Mouse (Mus musculus) stomach, embryonic 14.5 days (tissue): ENCODE data around the gene Glod4. TPM values are rescaled to one million over a fixed set of nuclear protein-coding genes. Genes with fewer than 3 reads are reported as not detected.

Experiments used
- ATAC-seq: fragments of 200-750 bp; cut with Nextera tagmentation; 2 replicates; pipeline ENCODE4 v1.8.0; 2017; ENCODE audit warnings: low read depth, moderate TSS enrichment; ENCODE audit not compliant: insufficient number of reproducible peaks, insufficient read depth, low FRiP score
- H3K27ac ChIP-seq: fragments of 300-500 bp; sonication (generic); 2 replicates; pipeline ENCODE4 v1.5.1; 2014; ENCODE audit warnings: mild to moderate bottlenecking, low read length, moderate library complexity, mixed read lengths
- H3K27me3 ChIP-seq: fragments of 300-500 bp; sonication (generic); 2 replicates; pipeline ENCODE4 v1.6.1; 2014; ENCODE audit warnings: low read length, control low read depth, mixed read lengths; ENCODE audit not compliant: control insufficient read depth, insufficient read depth
- H3K36me3 ChIP-seq: fragments of 300-500 bp; sonication (generic); 2 replicates; pipeline ENCODE4 v1.6.1; 2014; ENCODE audit warnings: mild to moderate bottlenecking, control low read depth, low read length, moderate library complexity, mixed read lengths; ENCODE audit not compliant: control insufficient read depth, insufficient read depth
- H3K4me1 ChIP-seq: fragments of 300-500 bp; sonication (generic); 2 replicates; pipeline ENCODE4 v1.6.1; 2014; ENCODE audit warnings: low read length, control low read depth, mixed read lengths; ENCODE audit not compliant: control insufficient read depth, insufficient read depth
- H3K4me2 ChIP-seq: fragments of 300-500 bp; sonication (generic); replicated peaks from 2 replicates; pipeline ENCODE4 v1.6.1; 2014; ENCODE audit warnings: low read depth, low read length, control low read depth
- H3K4me3 ChIP-seq: fragments of 300-500 bp; sonication (generic); 2 replicates; pipeline ENCODE4 v1.5.1; 2014; ENCODE audit warnings: low read depth, low read length, control low read depth
- H3K9ac ChIP-seq: fragments of 300-500 bp; sonication (generic); replicated peaks from 2 replicates; pipeline ENCODE4 v1.6.1; 2014; ENCODE audit warnings: low read depth, mild to moderate bottlenecking, control low read depth, low read length, moderate library complexity, mixed read lengths
- H3K9me3 ChIP-seq: fragments of 300-500 bp; sonication (generic); 2 replicates; pipeline ENCODE4 v1.6.1; 2016; ENCODE audit warnings: low read depth, low read length, control low read depth; ENCODE audit not compliant: control insufficient read depth
- WGBS: fragments of 180-500 bp; shearing (Covaris S2); extraction: QIAGEN DNeasy Blood & Tissue Kit; methylation state at CpG from one replicate; pipeline ENCODE4 v1.1.7; 2014; 5-methylcytosine and 5-hydroxymethylcytosine counted together
- polyA plus RNA-seq: library from polyadenylated mRNA; unstranded; fragments of >200 nt; fragmentation: Nextera tagmentation; extraction: Ambion mirVana; gene quantifications from 2 replicates; pipeline ENCODE4 v1.2.1, GENCODE M21; 2014

The Glod4 gene
- polyA plus RNA-seq, 1 experiment from 2014 or later = 155 TPM

DNA sequence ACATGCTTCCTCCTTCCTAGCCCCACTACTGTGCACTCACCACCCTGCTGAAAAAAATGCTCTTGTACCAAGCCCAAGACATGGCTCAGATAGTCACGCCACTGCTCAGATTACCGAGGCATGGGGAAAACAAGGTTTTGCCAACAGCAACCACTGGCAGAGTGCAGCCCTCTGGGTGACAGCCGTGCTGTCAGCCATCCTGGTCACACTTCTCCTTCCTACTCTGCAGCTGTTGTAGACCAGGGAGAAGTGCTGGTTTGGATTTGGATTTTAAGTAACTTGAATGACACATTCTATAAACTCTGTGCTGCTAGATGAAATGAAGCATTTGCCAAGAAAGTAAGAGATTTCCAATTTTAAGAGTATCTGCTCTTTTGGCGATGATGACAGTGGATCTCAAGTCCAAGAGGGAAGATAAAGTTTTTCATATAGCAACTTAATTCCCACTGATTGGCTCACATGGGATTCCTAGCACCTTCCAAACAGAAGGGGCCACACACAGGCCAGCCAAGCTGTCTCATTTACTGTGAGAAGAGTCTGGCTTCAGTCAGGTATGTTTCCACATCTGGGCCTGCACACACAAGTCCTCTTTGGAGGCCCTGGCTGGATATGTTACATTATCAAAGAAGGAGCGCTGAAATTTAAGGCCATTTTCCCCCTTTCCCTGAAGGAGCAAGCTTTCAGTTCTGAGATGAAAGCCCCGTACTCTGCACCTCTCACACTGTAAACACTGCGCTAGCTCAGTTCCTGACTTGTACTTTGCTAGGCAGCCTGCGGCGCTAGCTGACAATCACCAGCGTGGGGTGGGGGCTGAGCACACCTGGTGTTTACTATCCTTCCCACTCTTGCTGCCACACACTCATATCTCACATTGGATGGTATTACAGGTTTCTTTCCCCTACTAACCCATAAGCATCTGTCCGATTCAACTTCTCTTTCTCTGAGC, 136.7 kb downstream of the Glod4 start:
- Histone ChIP-seq H3K36me3 (no peaks in the 10 kb centered on the region; the same call in 1 of the 2 replicates), H3K4me2 (no peak overlapping the region), H3K4me1 (peaks cover 11% of the 10 kb centered on the region), H3K9ac (no peak overlapping the region), H3K4me3 (no peak overlapping the region), H3K9me3 (no peaks in the 10 kb centered on the region), H3K27ac (peak overlapping the region; percentile 56), H3K27me3 (no peaks in the 10 kb centered on the region)
- ATAC-seq = peak; percentile 79
- 39% methylated on average over 11 of the region's 11 CpGs for WGBS

DNA sequence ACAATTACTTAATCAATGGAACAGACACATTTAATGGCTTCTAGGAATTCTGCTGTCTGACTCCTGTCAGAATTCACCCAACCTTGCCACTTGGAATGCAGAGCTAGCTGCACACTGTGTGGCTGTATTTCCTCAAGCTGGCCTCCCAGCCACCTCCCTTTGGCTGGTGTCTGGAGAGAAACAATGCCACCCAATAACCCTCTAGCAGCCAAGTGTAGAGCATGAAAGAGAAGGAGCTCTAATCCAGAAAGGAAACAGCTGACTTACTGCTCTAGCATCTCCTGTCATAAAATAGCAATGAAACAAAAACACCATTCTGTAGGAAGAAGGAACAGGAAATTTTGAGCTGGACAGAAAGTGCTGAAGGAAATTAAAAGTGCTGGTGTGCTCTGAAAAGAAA, 142.4 kb downstream of the Glod4 start:
- no peak for ATAC-seq
- Histone ChIP-seq H3K27ac (no peak overlapping the region), H3K36me3 (no peaks in the 10 kb centered on the region; the same call in 1 of the 2 replicates), H3K4me2 (no peak overlapping the region), H3K4me3 (no peak overlapping the region), H3K9ac (no peak overlapping the region), H3K9me3 (no peaks in the 10 kb centered on the region), H3K4me1 (peaks cover 15% of the 10 kb centered on the region), H3K27me3 (no peaks in the 10 kb centered on the region)

DNA sequence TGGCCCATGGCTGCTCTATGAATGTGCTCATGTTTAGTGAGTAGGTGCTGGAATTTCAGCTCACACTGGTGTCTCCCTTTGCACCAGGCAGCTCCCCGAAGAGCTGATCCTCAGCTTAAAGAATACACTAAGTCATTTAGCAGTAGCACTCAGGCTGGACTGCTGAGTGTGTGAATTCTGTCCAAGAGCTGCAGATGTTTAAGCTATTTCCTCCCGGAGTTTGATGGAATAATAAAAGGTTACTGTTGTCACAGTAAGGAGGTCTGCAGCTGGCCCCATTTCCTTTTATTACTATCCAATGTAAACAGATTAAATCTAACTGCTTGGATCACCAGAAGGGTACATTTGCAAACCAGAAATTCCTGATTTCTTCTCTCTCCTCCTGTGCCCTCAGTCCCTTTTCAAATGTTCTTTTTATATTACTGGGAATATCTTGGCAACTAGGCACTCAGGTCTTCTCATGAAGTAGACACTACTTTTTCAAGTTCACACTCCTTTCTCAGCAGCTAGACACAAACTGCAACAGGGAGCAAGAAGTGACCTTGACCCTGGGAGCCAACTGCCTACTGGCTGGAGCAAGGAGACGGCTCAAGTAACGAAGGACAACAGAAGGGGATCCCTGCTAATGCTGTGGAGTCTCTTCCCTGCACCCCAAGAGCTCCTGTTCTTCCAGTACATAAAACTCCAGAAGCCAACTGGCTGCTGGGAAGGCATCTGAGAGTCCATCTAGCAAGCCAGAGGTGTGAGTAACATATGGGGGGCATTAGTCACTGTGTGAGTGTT, 144.1 kb downstream of the Glod4 start:
- no peak overlapping the region for H3K4me2 ChIP-seq
- 27% methylated on average over 4 of the region's 4 CpGs for WGBS
- peak; percentile 42; the same call in 1 of the 2 replicates for ATAC-seq

DNA sequence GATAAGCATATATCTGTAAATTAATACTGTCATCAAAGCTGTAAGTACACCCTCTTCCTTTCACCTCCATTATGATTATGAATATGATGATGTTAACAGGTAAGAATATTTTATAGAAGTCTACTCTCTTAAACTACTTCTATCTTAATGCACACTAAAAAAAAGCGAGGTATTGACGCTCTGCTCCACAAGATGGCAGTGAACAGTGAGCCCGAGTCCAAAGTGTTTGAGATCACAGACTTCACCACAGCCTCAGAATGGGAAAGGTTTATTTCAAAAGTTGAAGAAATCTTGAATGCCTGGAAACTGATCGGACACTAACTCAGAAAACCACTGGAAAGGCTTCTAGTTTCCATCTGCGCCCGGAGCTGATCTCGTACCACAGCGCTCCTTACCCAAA, 149.9 kb downstream of the Glod4 start:
- H3K9ac ChIP-seq = no peak overlapping the region
- H3K9me3 ChIP-seq = no peaks in the 10 kb centered on the region
- H3K27me3 ChIP-seq = no peaks in the 10 kb centered on the region
- 91% methylated on average over 8 of the region's 8 CpGs for WGBS
- H3K4me2 ChIP-seq = no peak overlapping the region
- peaks cover 5% of the 10 kb centered on the region for H3K36me3 ChIP-seq
- H3K27ac ChIP-seq = no peak overlapping the region
- no peak for ATAC-seq
- peaks cover 3% of the 10 kb centered on the region; the same call in 1 of the 2 replicates for H3K4me1 ChIP-seq
- no peak overlapping the region for H3K4me3 ChIP-seq

More for the DNA sequence above, 144.1 kb downstream of the Glod4 start:
- no peaks in the 10 kb centered on the region for H3K27me3 ChIP-seq
- H3K9me3 ChIP-seq = no peaks in the 10 kb centered on the region
- no peaks in the 10 kb centered on the region for H3K36me3 ChIP-seq
- H3K27ac ChIP-seq = peak overlapping the region; percentile 75; the same call in 1 of the 2 replicates
- no peak overlapping the region for H3K4me3 ChIP-seq
- H3K9ac ChIP-seq = 0 out of 2 replicates have a peak overlapping the region, but pooled peaks have one; percentile 6
- H3K4me1 ChIP-seq = peaks cover 15% of the 10 kb centered on the region

DNA sequence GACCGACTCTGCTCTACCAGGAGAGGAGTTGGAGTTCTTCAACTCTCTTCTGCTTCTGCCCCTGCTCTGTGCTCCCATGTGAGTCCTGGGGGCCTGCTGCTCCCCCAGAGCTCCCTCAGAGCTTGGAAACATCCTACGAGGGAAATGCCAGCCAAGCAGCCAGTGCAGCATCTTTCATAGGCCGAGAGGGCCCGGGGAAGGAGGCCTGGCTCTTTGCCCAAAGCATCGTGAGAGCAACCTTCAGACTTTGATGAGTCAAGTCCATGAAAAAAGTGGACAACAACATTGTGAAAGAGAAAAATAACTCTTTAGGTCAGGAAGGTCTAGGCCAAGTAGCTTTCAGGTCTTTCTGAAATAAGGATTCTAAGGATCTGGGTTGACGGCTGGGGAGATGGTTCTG, 153.7 kb downstream of the Glod4 start:
- H3K27ac ChIP-seq = no peak overlapping the region
- no peaks in the 10 kb centered on the region for H3K4me1 ChIP-seq
- H3K4me2 ChIP-seq = no peak overlapping the region
- peaks cover 5% of the 10 kb centered on the region for H3K36me3 ChIP-seq
- no peak overlapping the region for H3K9ac ChIP-seq
- no peak overlapping the region for H3K4me3 ChIP-seq
- ATAC-seq = no peak
- H3K9me3 ChIP-seq = no peaks in the 10 kb centered on the region
- WGBS = 78% methylated on average over 6 of the region's 6 CpGs
- H3K27me3 ChIP-seq = no peaks in the 10 kb centered on the region

DNA sequence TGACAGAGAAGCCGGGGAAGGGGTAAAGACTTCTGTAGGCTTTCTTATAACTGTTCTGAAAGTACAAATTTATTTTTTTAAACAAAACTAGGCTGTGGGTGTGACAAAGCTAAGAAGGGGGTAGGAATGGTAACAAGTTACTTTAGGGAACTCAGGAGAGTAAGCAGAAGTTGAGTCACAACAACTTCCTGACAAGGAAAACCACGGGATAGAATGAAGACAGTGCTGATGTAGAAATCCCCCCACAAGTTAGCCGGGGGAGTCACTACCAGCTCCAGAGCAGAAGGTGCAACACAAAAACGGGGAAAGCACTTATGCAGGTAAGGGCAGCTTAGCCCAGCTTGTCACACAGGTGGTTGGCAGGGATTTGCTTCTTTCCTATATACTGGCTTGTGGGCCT, 155.0 kb downstream of the Glod4 start:
- H3K4me1 ChIP-seq = no peaks in the 10 kb centered on the region
- no peaks in the 10 kb centered on the region for H3K9me3 ChIP-seq
- ATAC-seq = no peak
- no peak overlapping the region for H3K9ac ChIP-seq
- H3K27ac ChIP-seq = no peak overlapping the region
- no peak overlapping the region for H3K4me2 ChIP-seq
- peaks cover 5% of the 10 kb centered on the region for H3K36me3 ChIP-seq
- no peaks in the 10 kb centered on the region for H3K27me3 ChIP-seq
- 85% methylated on average over 4 of the region's 4 CpGs for WGBS
- no peak overlapping the region for H3K4me3 ChIP-seq

DNA sequence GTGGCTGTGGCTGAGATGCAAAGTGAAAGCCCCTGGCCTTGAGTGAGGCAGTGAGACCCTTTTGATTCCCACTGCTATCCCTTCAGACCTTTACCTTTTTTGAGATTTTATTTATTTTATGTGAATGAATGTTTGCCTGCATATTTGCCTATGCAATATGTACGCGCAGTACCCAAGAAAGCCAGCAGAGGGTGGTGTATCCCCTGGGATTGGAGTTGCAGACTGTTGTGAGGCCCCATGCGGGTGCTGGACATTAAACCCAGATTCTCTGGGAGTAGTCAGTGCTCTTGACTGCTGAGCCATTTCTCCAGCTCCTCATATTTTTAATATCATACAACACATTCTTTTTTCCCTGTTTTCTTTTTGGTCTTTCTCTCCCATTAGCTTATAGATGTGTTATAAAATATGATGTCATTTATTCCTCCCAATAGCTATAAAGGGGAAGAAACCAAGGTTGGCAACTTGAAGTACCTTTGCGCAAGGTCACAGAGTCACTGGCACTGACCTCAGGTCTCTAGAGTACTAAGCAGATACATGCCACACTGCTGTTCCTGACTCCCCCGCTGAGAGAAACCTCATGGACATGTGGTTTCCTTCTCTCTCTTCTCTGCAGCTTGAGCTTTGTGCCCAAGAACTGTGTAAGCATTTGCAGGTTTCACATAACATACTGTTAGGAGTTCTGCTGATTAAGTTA, 157.5 kb downstream of the Glod4 start:
- H3K27ac ChIP-seq = no peak overlapping the region
- no peak overlapping the region for H3K4me3 ChIP-seq
- no peaks in the 10 kb centered on the region for H3K9me3 ChIP-seq
- no peak overlapping the region for H3K9ac ChIP-seq
- no peaks in the 10 kb centered on the region for H3K27me3 ChIP-seq
- no peak overlapping the region for H3K4me2 ChIP-seq
- H3K36me3 ChIP-seq = peaks cover 6% of the 10 kb centered on the region; the same call in 1 of the 2 replicates
- H3K4me1 ChIP-seq = no peaks in the 10 kb centered on the region
- ATAC-seq = no peak
- 72% methylated on average over 5 of the region's 5 CpGs for WGBS

DNA sequence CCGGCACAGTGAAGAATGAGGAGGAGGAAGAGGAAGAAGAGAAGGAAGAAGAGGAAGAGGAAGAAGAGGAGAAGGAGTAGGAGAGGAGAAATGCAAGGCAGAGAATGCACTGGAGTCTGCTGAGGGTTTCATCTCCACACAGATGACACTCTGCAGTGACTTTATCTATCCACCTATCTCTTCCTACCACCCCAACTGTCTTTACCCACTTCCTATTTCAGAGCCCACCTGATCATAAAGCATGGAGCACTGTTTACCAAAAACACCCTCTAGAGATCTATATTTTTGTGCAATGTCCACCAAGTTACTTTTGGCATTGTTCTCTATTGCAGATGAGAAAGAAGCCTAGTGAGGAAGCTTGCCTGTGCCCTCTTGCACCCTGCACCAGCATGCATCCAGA, 158.6 kb downstream of the Glod4 start:
- no peak overlapping the region for H3K9ac ChIP-seq
- WGBS = 82% methylated on average over 1 of the region's 1 CpGs

More for the DNA sequence above, 158.6 kb downstream of the Glod4 start:
- Histone ChIP-seq H3K4me2 (no peak overlapping the region), H3K9me3 (no peaks in the 10 kb centered on the region), H3K27ac (no peak overlapping the region), H3K36me3 (peaks cover 6% of the 10 kb centered on the region; the same call in 1 of the 2 replicates), H3K27me3 (no peaks in the 10 kb centered on the region), H3K4me1 (no peaks in the 10 kb centered on the region), H3K4me3 (no peak overlapping the region)
- ATAC-seq = no peak
